Mouse (Mus musculus): ENCODE results near the gene Jaml. TPM values are rescaled to one million over a fixed set of nuclear protein-coding genes. Genes with fewer than 3 reads are reported as not detected.

Gene Jaml
- polyA plus RNA-seq, 1 experiment from 2014 or later = 0.15 TPM

GRCm38 (mm10) chr9:45042056-45042720 lies 36.8 kb upstream of the Jaml start:
- DNase-seq (ENCODE audit: low spot score) = no peak
- WGBS = 3% methylated on average over 19 of the region's 20 CpGs
- no peak overlapping the region for H3K4me2 ChIP-seq (ENCODE audit: low read length)
- H3K9ac ChIP-seq (ENCODE audit: low read length) = no peak overlapping the region
- no peak overlapping the region for H3K27ac ChIP-seq (ENCODE audit: low read depth, low read length)
- H3K27me3 ChIP-seq (replicated peaks; ENCODE audit: control insufficient read depth, insufficient read depth, low read length) = peaks cover 51% of the 10 kb centered on the region
- no peaks in the 10 kb centered on the region for H3K4me1 ChIP-seq (ENCODE audit: control insufficient read depth, insufficient read depth, low read length)
- no peak for ATAC-seq
- no peaks in the 10 kb centered on the region for H3K36me3 ChIP-seq (ENCODE audit: control insufficient read depth, insufficient read depth, low read length)
- no peak overlapping the region for H3K4me3 ChIP-seq (ENCODE audit: low read depth, low read length)
- H3K9me3 ChIP-seq (replicated peaks; ENCODE audit: control insufficient read depth, low read length) = no peaks in the 10 kb centered on the region

- Histone ChIP-seq H3K4me2 (ENCODE audit: low read length) (no peak overlapping the region), H3K36me3 (ENCODE audit: control insufficient read depth, insufficient read depth, low read length) (no peaks in the 10 kb centered on the region), H3K27ac (ENCODE audit: low read depth, low read length) (no peak overlapping the region), H3K9me3 (replicated peaks; ENCODE audit: control insufficient read depth, low read length) (no peaks in the 10 kb centered on the region), H3K9ac (ENCODE audit: low read length) (no peak overlapping the region), H3K4me1 (ENCODE audit: control insufficient read depth, insufficient read depth, low read length) (no peaks in the 10 kb centered on the region), H3K27me3 (replicated peaks; ENCODE audit: control insufficient read depth, insufficient read depth, low read length) (peaks cover 51% of the 10 kb centered on the region), H3K4me3 (ENCODE audit: low read depth, low read length) (no peak overlapping the region)
- ATAC-seq (no peak), DNase-seq (ENCODE audit: low spot score) (no peak)
- WGBS = 0% methylated on average over 10 of the region's 10 CpGs
Measured at GRCm38 (mm10) chr9:45042947-45043346, 36.0 kb upstream of the Jaml start.

GRCm38 (mm10) chr9:45046973-45047372 lies 32.0 kb upstream of the Jaml start:
- no peak overlapping the region for H3K9ac ChIP-seq (ENCODE audit: low read length)
- no peaks in the 10 kb centered on the region for H3K4me1 ChIP-seq (ENCODE audit: control insufficient read depth, insufficient read depth, low read length)
- ATAC-seq (no peak), DNase-seq (ENCODE audit: low spot score) (no peak)
- no peak overlapping the region for H3K27ac ChIP-seq (ENCODE audit: low read depth, low read length)
- H3K4me2 ChIP-seq (ENCODE audit: low read length) = no peak overlapping the region
- H3K9me3 ChIP-seq (replicated peaks; ENCODE audit: control insufficient read depth, low read length) = no peaks in the 10 kb centered on the region
- peaks cover 32% of the 10 kb centered on the region for H3K27me3 ChIP-seq (replicated peaks; ENCODE audit: control insufficient read depth, insufficient read depth, low read length)
- WGBS = 89% methylated on average over 16 of the region's 16 CpGs
- no peaks in the 10 kb centered on the region for H3K36me3 ChIP-seq (ENCODE audit: control insufficient read depth, insufficient read depth, low read length)
- no peak overlapping the region for H3K4me3 ChIP-seq (ENCODE audit: low read depth, low read length)

GRCm38 (mm10) chr9:45048511-45048910 lies 30.5 kb upstream of the Jaml start:
- DNase-seq (ENCODE audit: low spot score) (peak; percentile 59), ATAC-seq (no peak)
- Histone ChIP-seq H3K27ac (ENCODE audit: low read depth, low read length) (no peak overlapping the region), H3K4me3 (ENCODE audit: low read depth, low read length) (no peak overlapping the region), H3K27me3 (replicated peaks; ENCODE audit: control insufficient read depth, insufficient read depth, low read length) (peaks cover 19% of the 10 kb centered on the region; the same call in 1 of the 2 replicates), H3K9me3 (replicated peaks; ENCODE audit: control insufficient read depth, low read length) (no peaks in the 10 kb centered on the region), H3K4me2 (ENCODE audit: low read length) (no peak overlapping the region), H3K9ac (ENCODE audit: low read length) (no peak overlapping the region), H3K4me1 (ENCODE audit: control insufficient read depth, insufficient read depth, low read length) (no peaks in the 10 kb centered on the region), H3K36me3 (ENCODE audit: control insufficient read depth, insufficient read depth, low read length) (no peaks in the 10 kb centered on the region)
- 36% methylated on average over 4 of the region's 4 CpGs for WGBS

- Histone ChIP-seq H3K36me3 (ENCODE audit: control insufficient read depth, insufficient read depth, low read length) (no peaks in the 10 kb centered on the region), H3K4me1 (ENCODE audit: control insufficient read depth, insufficient read depth, low read length) (no peaks in the 10 kb centered on the region), H3K4me2 (ENCODE audit: low read length) (no peak overlapping the region), H3K4me3 (ENCODE audit: low read depth, low read length) (no peak overlapping the region), H3K27ac (ENCODE audit: low read depth, low read length) (no peak overlapping the region), H3K9ac (ENCODE audit: low read length) (no peak overlapping the region), H3K27me3 (replicated peaks; ENCODE audit: control insufficient read depth, insufficient read depth, low read length) (0 out of 2 replicates have a peak, but pooled peaks cover 9% of the 10 kb centered on the region), H3K9me3 (replicated peaks; ENCODE audit: control insufficient read depth, low read length) (no peaks in the 10 kb centered on the region)
- WGBS = 81% methylated on average over 1 of the region's 1 CpGs
- ATAC-seq = no peak
- DNase-seq (ENCODE audit: low spot score) = no peak
Measured at GRCm38 (mm10) chr9:45049731-45050130, 29.3 kb upstream of the Jaml start.

GRCm38 (mm10) chr9:45050301-45050700 lies 28.7 kb upstream of the Jaml start:
- no peak for DNase-seq (ENCODE audit: low spot score)
- H3K9me3 ChIP-seq (replicated peaks; ENCODE audit: control insufficient read depth, low read length) = no peaks in the 10 kb centered on the region
- H3K4me2 ChIP-seq (ENCODE audit: low read length) = no peak overlapping the region
- WGBS = 90% methylated on average over 2 of the region's 2 CpGs
- no peak overlapping the region for H3K27ac ChIP-seq (ENCODE audit: low read depth, low read length)
- no peaks in the 10 kb centered on the region for H3K36me3 ChIP-seq (ENCODE audit: control insufficient read depth, insufficient read depth, low read length)
- no peak for ATAC-seq
- no peak overlapping the region for H3K9ac ChIP-seq (ENCODE audit: low read length)
- no peaks in the 10 kb centered on the region for H3K4me1 ChIP-seq (ENCODE audit: control insufficient read depth, insufficient read depth, low read length)
- H3K27me3 ChIP-seq (replicated peaks; ENCODE audit: control insufficient read depth, insufficient read depth, low read length) = 0 out of 2 replicates have a peak, but pooled peaks cover 9% of the 10 kb centered on the region
- no peak overlapping the region for H3K4me3 ChIP-seq (ENCODE audit: low read depth, low read length)

GRCm38 (mm10) chr9:45055082-45055713 lies 23.8 kb upstream of the Jaml start, which contains the start of gene Mpzl3:
Mpzl3 (plus strand) TSS chr9:45055186.
- H3K36me3 ChIP-seq (ENCODE audit: control insufficient read depth, insufficient read depth, low read length) = no peaks in the 10 kb centered on the region
- H3K9me3 ChIP-seq (replicated peaks; ENCODE audit: control insufficient read depth, low read length) = no peaks in the 10 kb centered on the region
- ATAC-seq = peak; percentile 99
- 1% methylated on average over 33 of the region's 33 CpGs for WGBS
- H3K27me3 ChIP-seq (replicated peaks; ENCODE audit: control insufficient read depth, insufficient read depth, low read length) = peaks cover 16% of the 10 kb centered on the region; the same call in 1 of the 2 replicates
- H3K4me3 ChIP-seq (ENCODE audit: low read depth, low read length) = peak within 1 kb of the TSS; percentile 59
- DNase-seq (ENCODE audit: low spot score) = peak; percentile 96
- H3K4me2 ChIP-seq (ENCODE audit: low read length) = peak within 1 kb of the TSS; percentile 61
- H3K4me1 ChIP-seq (ENCODE audit: control insufficient read depth, insufficient read depth, low read length) = no peaks in the 10 kb centered on the region
- peak within 1 kb of the TSS; percentile 66 for H3K9ac ChIP-seq (ENCODE audit: low read length)
- peak within 1 kb of the TSS; percentile 98 for H3K27ac ChIP-seq (ENCODE audit: low read depth, low read length)

GRCm38 (mm10) chr9:45058304-45058940 lies 20.6 kb upstream of the Jaml start:
- H3K4me3 ChIP-seq (ENCODE audit: low read depth, low read length) = no peak overlapping the region
- no peak overlapping the region for H3K4me2 ChIP-seq (ENCODE audit: low read length)
- DNase-seq (ENCODE audit: low spot score) (no peak), ATAC-seq (no peak)
- no peaks in the 10 kb centered on the region for H3K36me3 ChIP-seq (ENCODE audit: control insufficient read depth, insufficient read depth, low read length)
- peaks cover 14% of the 10 kb centered on the region; the same call in 1 of the 2 replicates for H3K27me3 ChIP-seq (replicated peaks; ENCODE audit: control insufficient read depth, insufficient read depth, low read length)
- no peak overlapping the region for H3K27ac ChIP-seq (ENCODE audit: low read depth, low read length)
- no peaks in the 10 kb centered on the region for H3K9me3 ChIP-seq (replicated peaks; ENCODE audit: control insufficient read depth, low read length)
- no peak overlapping the region for H3K9ac ChIP-seq (ENCODE audit: low read length)
- H3K4me1 ChIP-seq (ENCODE audit: control insufficient read depth, insufficient read depth, low read length) = no peaks in the 10 kb centered on the region
- WGBS = 59% methylated on average over 5 of the region's 5 CpGs

- DNase-seq (ENCODE audit: low spot score) = no peak
- H3K36me3 ChIP-seq (ENCODE audit: control insufficient read depth, insufficient read depth, low read length) = no peaks in the 10 kb centered on the region
- H3K4me3 ChIP-seq (ENCODE audit: low read depth, low read length) = no peak overlapping the region
- WGBS = 38% methylated on average over 7 of the region's 7 CpGs
- H3K4me2 ChIP-seq (ENCODE audit: low read length) = no peak overlapping the region
- peaks cover 14% of the 10 kb centered on the region; the same call in 1 of the 2 replicates for H3K27me3 ChIP-seq (replicated peaks; ENCODE audit: control insufficient read depth, insufficient read depth, low read length)
- H3K9me3 ChIP-seq (replicated peaks; ENCODE audit: control insufficient read depth, low read length) = no peaks in the 10 kb centered on the region
- H3K4me1 ChIP-seq (ENCODE audit: control insufficient read depth, insufficient read depth, low read length) = no peaks in the 10 kb centered on the region
- H3K27ac ChIP-seq (ENCODE audit: low read depth, low read length) = no peak overlapping the region
- no peak overlapping the region for H3K9ac ChIP-seq (ENCODE audit: low read length)
- ATAC-seq = no peak
Measured at GRCm38 (mm10) chr9:45060151-45060550, 18.8 kb upstream of the Jaml start.

Measured in forebrain, embryonic 14.5 days (tissue).